Mouse (Mus musculus) kidney, postnatal 36 days (tissue): ENCODE data around the gene Fndc1.

Experiments
- DNase-seq, 2 experiments: peaks; one replicate each; pipeline ENCODE4 v3.0.0; 2021 to 2022; ENCODE audit warnings: mixed read lengths in 2 of 2

The Fndc1 gene

DNA sequence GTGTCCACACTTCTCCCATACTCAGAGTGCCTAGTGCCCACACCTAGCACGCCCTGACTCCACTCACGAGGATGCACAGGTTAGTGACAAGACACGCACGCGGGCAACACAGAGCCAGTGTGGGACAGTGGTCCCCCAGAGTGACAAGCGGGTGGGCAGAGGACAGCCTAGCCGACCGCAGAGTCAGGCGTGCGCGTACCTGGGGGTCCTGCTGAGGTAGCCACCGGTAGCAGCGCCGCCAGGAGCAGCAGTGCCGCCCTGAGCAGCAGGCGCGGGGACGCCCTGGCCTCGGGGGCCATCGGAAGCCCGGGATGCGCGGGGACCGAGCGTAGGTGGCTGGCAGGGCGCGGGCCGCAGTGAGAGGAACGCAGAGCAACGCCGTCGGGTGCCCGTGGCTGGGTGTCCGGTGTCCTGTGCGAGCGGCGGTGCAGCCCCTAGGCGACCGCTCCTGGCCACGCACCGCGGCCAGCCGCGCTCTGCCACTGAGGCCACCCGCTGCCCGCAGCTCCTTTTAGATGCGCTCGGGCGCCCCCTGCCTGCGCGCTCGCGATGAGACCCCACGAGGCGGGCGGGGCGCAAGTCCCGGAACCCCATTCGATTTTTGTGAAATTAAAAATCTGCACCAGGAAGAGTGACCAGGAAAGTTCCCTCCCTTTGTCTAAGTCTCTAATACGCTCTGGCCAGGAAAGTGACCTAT, at the start of gene Fndc1:
Gene Fndc1, minus strand, starts transcription at position 484 of the 697 bp plus-strand sequence.
- peak; percentile 17 to 80 for DNase-seq

- no peak for DNase-seq
Measured at GRCm38 (mm10) chr17:7876541-7876940, 49.4 kb upstream of the Fndc1 start.

GRCm38 (mm10) chr17:7875941-7876461, 48.9 kb upstream of the Fndc1 start:
- peak; percentile 82 to 83 for DNase-seq

- DNase-seq: no peak
Measured at GRCm38 (mm10) chr17:7874776-7875531, 47.9 kb upstream of the Fndc1 start.

- DNase-seq: no peak
Measured at GRCm38 (mm10) chr17:7873382-7873781, 46.3 kb upstream of the Fndc1 start.

DNA sequence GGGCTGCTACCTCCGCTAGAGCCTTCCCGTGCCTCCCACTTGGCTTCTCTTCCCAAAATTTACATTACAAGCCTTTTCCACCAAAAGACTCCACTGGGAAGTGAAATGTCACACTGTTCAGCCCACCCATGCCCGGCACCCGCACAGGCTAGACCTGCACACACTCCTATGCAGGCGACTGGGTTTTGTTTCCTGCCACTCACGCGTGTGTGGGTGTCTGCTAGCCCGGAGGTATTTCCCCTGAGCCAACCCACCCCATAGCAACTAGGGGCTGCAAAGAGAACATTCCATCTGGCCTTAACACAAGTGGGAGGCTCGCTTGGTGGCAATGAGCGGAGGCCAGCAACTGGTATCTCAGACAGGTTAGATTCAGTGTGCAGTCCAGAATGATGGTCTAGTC, 44.7 kb upstream of the Fndc1 start:
- DNase-seq: no peak

GRCm38 (mm10) chr17:7870862-7871605, 43.9 kb upstream of the Fndc1 start:
- DNase-seq: no peak

- DNase-seq: no peak
Measured at GRCm38 (mm10) chr17:7869114-7869513, 42.0 kb upstream of the Fndc1 start.

GRCm38 (mm10) chr17:7868631-7869030, 41.5 kb upstream of the Fndc1 start:
- peak; percentile 57 to 80 for DNase-seq

DNA sequence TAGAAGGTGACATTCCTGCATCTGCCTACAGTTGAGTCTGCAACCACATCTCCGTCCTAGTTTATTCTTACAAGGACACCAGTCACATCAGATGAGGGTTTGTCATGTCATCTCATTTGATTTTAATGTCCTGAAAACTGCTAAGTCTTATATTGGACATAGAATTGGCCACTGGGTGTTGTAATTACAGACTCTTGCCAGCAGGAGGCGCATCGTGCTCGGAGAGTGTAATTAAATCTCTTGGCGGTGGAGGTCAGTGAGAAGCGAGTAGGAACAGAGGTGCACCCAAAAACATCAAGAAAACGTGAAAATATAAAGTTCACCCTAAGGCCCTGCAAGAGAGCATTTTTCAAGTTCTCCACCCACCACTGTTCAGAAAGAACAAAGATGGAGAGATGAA, 37.6 kb upstream of the Fndc1 start:
- peak in 1 of 2 experiments; percentile 60 for DNase-seq

DNA sequence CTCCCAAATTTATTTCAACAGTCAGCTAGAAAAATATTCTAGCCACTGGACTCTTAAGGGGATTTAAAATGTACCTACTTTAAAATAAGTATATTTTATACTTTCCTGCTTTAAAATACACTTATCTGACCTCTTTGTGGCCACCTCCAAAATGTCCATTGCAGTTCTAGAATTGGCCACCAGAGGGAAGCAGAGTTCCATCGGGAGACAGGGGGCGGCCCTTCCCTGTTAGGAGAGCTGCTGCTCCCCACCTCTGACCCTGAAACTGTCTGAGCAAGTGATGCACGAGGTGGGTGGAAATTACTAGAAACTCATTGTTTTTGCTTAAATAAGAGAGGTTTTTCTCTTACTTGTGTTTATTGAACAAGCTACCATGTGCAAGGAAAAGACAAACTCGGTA, 36.6 kb upstream of the Fndc1 start:
- DNase-seq: peak; percentile 35 to 83

DNA sequence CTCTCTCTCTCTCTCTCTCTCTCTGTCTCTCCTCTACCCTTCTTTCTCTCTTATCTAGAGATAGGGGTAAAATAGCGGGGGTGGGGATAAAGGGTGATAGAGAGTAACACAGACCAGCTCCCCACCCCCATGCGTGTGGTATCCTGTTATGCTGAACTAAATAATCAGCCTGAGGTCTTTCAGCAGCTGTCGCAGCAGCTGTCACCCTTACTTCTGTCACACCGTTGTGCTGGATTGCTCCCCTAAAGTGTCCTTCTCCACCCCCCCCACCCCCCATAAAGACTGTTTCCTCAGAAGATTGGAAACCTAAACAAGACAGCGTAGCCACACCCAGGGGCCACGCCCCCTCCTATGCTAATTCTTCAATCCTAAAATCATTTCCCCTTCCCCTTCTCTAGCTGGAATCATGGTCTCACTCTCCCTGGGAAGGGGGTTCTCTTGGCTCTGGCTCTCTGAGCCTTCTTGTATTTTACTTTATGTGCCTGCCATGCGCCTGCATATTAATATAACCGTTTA, 33.8 kb upstream of the Fndc1 start:
- no peak for DNase-seq

DNA sequence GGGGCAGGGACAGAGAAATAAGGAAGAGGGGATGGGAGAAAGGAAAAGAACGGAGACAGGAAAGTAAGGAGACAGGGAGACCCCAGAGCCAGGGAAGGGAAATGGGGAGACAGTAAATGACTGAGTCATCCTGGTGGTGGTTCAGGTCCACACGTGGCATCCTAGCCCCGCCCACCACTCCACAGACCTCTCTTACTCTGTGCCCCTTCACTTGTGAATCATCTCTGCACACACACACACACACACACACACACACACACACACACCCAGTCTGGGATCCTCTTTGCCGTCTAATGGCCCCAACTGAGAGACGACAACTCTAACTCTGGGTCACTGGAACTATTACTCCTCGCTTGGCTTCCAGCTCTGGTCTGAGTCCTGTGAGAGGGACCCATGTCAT, 30.6 kb upstream of the Fndc1 start:
- no peak for DNase-seq

DNA sequence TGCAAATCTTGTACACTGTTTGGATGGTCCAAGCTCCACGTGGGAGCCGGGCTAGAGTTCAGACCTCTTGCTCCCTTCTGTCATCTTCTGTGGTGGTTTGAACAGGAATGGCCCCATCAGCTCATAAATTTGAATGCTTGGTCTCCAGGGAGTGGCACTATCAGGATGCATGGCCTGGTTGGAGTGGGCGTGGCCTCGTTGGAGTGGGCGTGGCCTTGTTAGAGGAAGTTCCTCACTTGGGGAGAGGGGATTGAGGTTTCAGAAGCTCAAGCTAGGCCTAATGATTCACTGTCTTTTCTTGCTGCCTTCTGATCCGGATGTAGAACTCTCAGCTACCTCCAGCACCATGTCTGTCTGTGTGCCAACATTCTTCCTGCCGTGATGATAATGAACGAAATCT, 28.7 kb upstream of the Fndc1 start:
- no peak for DNase-seq

- DNase-seq: no peak
Measured at GRCm38 (mm10) chr17:7851979-7852378, 24.9 kb upstream of the Fndc1 start.

GRCm38 (mm10) chr17:7851527-7851926, 24.4 kb upstream of the Fndc1 start:
- DNase-seq: no peak

- no peak for DNase-seq
Measured at GRCm38 (mm10) chr17:7850246-7850645, 23.1 kb upstream of the Fndc1 start.

DNA sequence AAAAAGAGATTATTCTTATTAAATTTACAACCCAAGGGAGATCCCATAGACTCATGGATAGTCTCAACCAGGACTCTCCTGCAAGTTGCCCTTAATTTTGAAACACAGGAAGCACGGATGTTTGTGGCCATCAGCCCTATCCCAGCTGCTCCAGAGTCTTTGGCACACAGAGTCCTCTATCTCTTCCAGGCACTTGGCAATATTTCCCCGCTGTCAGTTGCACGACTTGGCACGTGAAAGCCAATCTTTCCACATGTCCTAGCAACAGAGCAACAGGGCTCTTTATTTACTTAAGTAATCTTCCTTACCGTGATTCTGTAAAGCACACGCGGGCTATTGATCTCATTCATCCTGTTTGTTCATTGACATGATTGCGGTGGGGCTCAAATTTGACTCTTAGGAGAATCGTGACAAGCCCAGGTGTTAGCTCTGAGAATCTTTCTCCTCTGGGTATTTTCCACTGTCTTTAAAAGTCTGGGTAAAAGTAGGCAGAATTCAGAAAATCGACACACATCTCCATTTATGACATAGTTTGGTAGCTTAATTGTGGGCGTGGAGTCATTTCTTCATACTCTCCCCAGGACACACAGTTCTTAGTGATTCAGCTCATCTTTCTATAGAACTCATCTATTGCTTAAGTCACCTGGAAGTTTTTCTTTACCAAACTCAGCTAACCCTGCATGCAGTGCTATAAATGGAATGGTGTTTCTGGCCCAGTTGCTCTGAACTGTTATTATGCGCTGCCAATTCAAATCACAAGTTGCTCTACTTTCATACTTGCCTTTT, 13.6 kb upstream of the Fndc1 start:
- no peak for DNase-seq

DNA sequence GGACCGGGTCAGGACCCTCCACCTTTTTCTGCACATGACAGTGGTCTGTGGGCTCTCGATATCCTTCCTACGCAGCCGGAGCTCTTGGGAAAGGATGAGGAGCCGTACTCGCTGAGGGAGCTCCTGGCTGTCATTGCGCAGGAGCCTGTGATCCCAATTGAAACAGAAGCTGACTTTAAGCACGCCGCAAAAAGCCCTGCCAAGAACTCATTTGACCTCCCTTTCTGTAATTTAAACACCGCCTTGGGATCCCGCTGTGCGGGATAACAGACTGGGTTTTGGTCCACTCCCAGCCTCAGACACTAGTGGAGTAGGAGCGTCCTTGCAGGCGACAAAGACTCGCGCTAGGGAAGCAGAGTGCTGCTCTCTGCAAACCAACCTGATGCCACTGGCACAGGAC, 484 bp upstream of the Fndc1 start:
- no peak for DNase-seq

- no peak for DNase-seq
Measured at GRCm38 (mm10) chr17:7825416-7825815, 1.7 kb downstream of the Fndc1 start.

DNA sequence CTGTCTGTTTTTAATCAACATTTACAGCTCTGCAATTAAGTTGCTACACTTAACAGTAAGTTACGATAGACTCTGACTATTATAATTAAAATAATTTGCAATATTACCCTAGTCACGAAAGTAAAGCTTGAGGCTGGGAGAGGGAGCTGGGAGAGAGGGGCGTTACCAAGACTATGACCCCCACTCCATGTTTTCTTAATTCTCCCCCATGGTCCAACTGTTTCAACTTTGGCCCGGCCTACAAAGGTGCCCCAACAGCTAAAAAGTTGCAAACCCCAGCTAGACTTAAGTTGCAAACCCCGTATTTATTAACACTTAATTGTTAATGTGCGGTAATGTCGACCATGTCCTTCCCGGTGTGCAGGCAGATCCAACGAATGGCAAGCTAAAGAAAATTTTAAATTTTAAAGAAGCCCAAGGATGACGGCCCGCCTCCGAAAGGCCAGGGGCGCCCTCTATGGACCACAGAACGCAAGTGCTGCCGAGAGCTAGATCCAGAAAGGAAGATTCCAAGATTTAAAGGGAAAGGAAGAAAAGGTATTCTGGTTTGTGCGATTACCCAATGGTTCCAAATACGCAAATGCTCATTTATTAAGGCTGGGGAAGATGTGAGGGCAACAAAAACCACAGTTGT, 5.4 kb downstream of the Fndc1 start:
- DNase-seq: peak; percentile 13 to 71

- DNase-seq: no peak
Measured at GRCm38 (mm10) chr17:7820176-7820575, 6.9 kb downstream of the Fndc1 start.
